Mouse (Mus musculus) embryonic fibroblast, embryonic 13.5 days (primary cell): ENCODE data around the gene Mgat4b.

Experiments used
- CTCF ChIP-seq: IDR thresholded peaks from 2 replicates; pipeline ENCODE4 v1.5.1; 2011; ENCODE audit warnings: mild to moderate bottlenecking, control low read depth, low read length, moderate library complexity, borderline replicate concordance; ENCODE audit not compliant: insufficient read depth
- POLR2A ChIP-seq: IDR thresholded peaks from 2 replicates; pipeline ENCODE4 v1.6.1; 2011; ENCODE audit warnings: low read depth, mild to moderate bottlenecking, control low read depth, low read length, moderate library complexity

DNA sequence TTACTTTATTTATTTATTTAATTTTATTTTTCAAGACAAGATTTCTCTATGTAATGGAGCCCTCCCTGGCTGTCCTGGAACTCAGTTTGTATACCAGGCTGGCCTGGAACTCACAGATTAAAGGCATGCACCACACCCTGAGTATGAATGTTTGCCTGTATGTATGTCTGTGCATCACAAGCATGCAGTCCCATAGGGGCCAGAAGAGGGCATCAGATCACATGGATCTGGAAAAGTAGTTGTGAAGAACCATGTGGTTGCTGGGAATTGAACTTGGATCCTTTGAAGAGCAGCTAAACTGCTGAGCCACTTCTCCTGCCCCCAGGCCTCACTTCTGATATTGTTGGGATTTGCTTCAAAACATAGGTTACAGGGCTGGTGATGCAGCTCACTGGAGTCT is 66.3 kb downstream of the Mgat4b start:
- TF ChIP-seq CTCF (no peak), POLR2A (no peak)
